Mouse (Mus musculus) gastrocnemius, postnatal 36 days (tissue): ENCODE data around the gene Usp29. TPM values are rescaled to one million over a fixed set of nuclear protein-coding genes. Genes with fewer than 3 reads are reported as not detected.

Experiments
- DNase-seq, 2 experiments: peaks; one replicate each; pipeline ENCODE4 v3.0.0; 2022
- intact Hi-C: fragments of 180-260 bp; cut with DNase I; formaldehyde crosslinking; loops from one replicate; pipeline ENCODE4 v1.15.1; 2025
- long read RNA-seq, 2 experiments: library from polyadenylated mRNA; stranded (forward); transcript quantifications; one replicate each; pipeline ENCODE4 v2.0.0; 2021
- total RNA-seq, 2 experiments: library from RNA; stranded (reverse); gene quantifications; 2 replicates each; pipeline ENCODE4 v1.2.3; 2021

Usp29 gene
- under 1 TPM; 0.31 to 0.59 TPM for total RNA-seq
- long read RNA-seq, experiment 1, partial matches to known transcripts = 0 of 1 reads
- long read RNA-seq, experiment 1, other reads (novel, unspliced or antisense) = 1 of 1 reads
- long read RNA-seq, experiment 2 = 0 reads

- intact Hi-C loops = loop anchor here (1.0 kb wide), 1 partner anchor 188 kb away; no protein-coding TSS in a partner anchor
- DNase-seq = peak; percentile 61 to 76
These were observed at the start of gene Usp29, which contains the start of gene Peg3 for GRCm38 (mm10) chr7:6730241-6730640. Usp29 (plus strand) TSS chr7:6730578. Peg3 (minus strand) TSS chr7:6730431.

GRCm38 (mm10) chr7:6685511-6685910 lies 44.9 kb upstream of the Usp29 start:
- intact Hi-C loops = no loop called here
- DNase-seq = no peak

- intact Hi-C loops = loop anchor here (10.0 kb wide), 1 partner anchor 342 kb away; no protein-coding TSS in a partner anchor
- DNase-seq = peak; percentile 69 to 79
These were observed 33.9 kb upstream of the Usp29 start, which contains the start of gene Zim1 for GRCm38 (mm10) chr7:6696241-6697045. Zim1 (minus strand) TSS chr7:6696450.

- intact Hi-C loops = loop anchor here (10.0 kb wide), 1 partner anchor 344 kb away; no protein-coding TSS in a partner anchor
- DNase-seq = no peak
These were observed 31.1 kb upstream of the Usp29 start for GRCm38 (mm10) chr7:6699230-6699629.

GRCm38 (mm10) chr7:6707416-6708015 lies 22.9 kb upstream of the Usp29 start:
- no peak for DNase-seq
- intact Hi-C loops = no loop called here

- intact Hi-C loops = no loop called here
- DNase-seq = no peak
These were observed 21.8 kb upstream of the Usp29 start for GRCm38 (mm10) chr7:6708451-6709180.

- DNase-seq = no peak
- intact Hi-C loops = no loop called here
These were observed 21.0 kb upstream of the Usp29 start for GRCm38 (mm10) chr7:6709396-6709795.

- DNase-seq = peak; percentile 73 to 75
- intact Hi-C loops = loop anchor here (10.0 kb wide), 2 partner anchors 293 to 373 kb away; partner anchors contain the start of gene Olfr1344
These were observed 2.8 kb upstream of the Usp29 start for GRCm38 (mm10) chr7:6727351-6728121.

- intact Hi-C loops = loop anchor here (10.0 kb wide), 2 partner anchors 294 to 374 kb away; partner anchors contain the start of gene Olfr1344
- peak; percentile 82 to 83 for DNase-seq
These were observed 2.0 kb upstream of the Usp29 start for GRCm38 (mm10) chr7:6728263-6728931.

GRCm38 (mm10) chr7:6729061-6729817 lies 1.1 kb upstream of the Usp29 start:
- DNase-seq = peak; percentile 90 to 95
- intact Hi-C loops = loop anchor here (10.0 kb wide), 2 partner anchors 294 to 374 kb away; partner anchors contain the start of gene Olfr1344

GRCm38 (mm10) chr7:6730801-6731200 lies 423 bp downstream of the Usp29 start:
- DNase-seq = no peak
- intact Hi-C loops = loop anchor here (1.0 kb wide), 1 partner anchor 188 kb away; no protein-coding TSS in a partner anchor

- intact Hi-C loops = no loop called here
- no peak for DNase-seq
These were observed 995 bp downstream of the Usp29 start for GRCm38 (mm10) chr7:6731373-6731772.

GRCm38 (mm10) chr7:6731930-6732329 lies 1.6 kb downstream of the Usp29 start:
- DNase-seq = no peak
- intact Hi-C loops = no loop called here

- DNase-seq = no peak
- intact Hi-C loops = loop anchor here (5.0 kb wide), 1 partner anchor 91 kb away; no protein-coding TSS in a partner anchor
These were observed 5.7 kb downstream of the Usp29 start for GRCm38 (mm10) chr7:6736060-6736459.

- DNase-seq = no peak
- intact Hi-C loops = no loop called here
These were observed 14.0 kb downstream of the Usp29 start for GRCm38 (mm10) chr7:6744281-6744904.

- intact Hi-C loops = no loop called here
- DNase-seq = peak; percentile 54 to 58
These were observed 18.8 kb downstream of the Usp29 start for GRCm38 (mm10) chr7:6749196-6749595.

GRCm38 (mm10) chr7:6753440-6753839 lies 23.1 kb downstream of the Usp29 start:
- intact Hi-C loops = no loop called here
- DNase-seq = no peak
